Mouse (Mus musculus): ENCODE results near the gene Olfr391-ps. TPM values are rescaled to one million over a fixed set of nuclear protein-coding genes. Genes with fewer than 3 reads are reported as not detected.

The Olfr391-ps gene
- not detected in 2 replicates for polyA plus RNA-seq (2015; fragmentation: Nextera tagmentation; extraction: Ambion mirVana)

DNA sequence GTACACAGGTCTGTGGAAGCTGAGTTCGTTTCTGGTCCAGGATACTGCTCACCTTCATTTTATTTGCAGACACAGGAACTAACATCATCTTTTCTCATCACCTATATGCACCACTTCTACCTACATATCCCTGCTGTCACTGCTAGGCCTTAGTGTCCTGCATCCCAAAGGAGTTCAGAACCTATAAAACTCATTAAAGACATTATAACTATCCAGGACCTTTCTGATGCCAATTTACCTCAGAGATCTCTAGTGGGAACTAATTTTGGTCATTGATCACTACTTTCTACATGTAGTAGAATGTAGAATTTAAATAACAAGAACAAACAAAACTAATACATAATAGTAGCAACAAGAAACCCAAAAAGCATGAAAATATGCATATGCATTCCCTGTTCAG lies at the start of gene Olfr391-ps:
TSS of gene Olfr391-ps (minus strand) at position 101 of the 400 bp plus-strand sequence.

DNA sequence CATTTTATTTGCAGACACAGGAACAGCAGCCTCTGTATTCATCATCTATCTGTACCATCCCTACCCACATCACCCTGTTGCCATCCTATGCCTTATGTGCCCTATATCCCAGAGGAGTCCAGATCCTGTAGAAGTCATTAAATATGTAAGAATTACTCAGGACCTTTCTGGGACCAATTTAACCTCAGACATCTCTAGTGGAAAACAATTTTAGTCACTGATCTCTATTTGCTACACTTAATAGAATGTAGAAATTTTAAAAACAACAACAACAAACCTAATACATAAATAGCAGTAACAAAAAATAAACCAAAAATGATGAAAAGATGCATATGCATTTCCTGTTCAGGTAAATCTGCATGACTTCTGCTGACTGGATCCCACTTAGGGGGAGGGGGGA lies 48.5 kb upstream of the Olfr391-ps start, which contains the start of gene Olfr393:
TSS of gene Olfr393 (minus strand) at position 101 of the 400 bp plus-strand sequence.

DNA sequence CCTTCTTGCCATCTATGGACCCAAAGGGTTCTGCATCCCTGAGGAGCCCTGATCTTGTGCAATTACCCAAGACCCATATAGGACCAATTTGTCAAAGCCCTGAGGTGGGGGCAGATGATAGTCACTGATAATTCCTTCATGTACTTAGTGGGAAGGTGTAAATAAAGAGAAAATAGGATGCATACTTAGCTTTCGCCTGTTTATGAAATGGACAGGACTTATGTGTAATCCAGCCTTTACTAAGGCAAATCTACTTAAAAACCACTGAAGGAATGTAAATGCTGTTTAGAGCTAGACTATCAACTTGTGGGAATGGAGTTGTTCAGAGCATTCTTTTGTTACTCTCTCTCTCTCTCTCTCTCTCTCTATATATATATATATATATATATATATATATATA lies 14.1 kb upstream of the Olfr391-ps start, which contains the start of gene Olfr392:
TSS of gene Olfr392 (minus strand) at position 101 of the 400 bp plus-strand sequence.

DNA sequence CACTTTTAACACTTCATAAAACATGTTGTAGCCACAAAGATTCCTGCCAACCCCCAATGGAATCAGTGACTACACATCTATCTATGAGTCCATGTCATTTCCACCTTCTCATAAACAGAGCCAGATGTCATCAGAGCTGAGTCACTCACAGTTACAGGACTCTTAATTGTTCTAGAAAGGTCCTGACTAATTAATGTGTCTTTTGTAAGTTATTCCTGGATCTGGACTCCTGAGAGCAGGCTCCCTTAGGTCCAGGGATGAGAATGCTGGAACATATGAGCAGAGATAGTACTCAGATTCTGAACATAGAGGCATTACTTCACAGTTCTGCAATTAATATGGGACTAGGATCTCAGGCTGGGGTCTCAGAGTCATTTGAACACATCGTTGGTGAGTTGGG lies 20.2 kb downstream of the Olfr391-ps start, which contains the start of gene Olfr390:
TSS of gene Olfr390 (plus strand) at position 301 of the 400 bp plus-strand sequence.

DNA sequence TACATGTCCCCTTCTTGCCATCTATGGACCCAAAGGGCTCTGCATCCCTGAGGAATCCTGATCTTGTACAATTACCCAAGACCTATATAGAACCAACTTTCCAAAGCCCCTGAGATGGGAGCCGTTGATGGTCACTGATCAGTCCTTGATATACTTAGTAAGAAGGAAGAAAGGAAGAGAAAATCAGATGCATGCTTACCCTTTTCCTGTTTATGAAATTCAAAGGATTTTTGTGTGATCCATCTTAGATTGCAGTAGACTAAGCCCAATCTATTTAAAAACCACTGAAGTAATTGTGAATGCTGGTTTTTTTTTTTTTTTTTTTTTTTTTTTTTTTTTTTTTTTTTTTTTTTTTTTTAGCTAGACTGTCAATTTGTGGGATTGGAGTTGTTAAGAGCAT lies 22.2 kb downstream of the Olfr391-ps start, which contains the start of gene Olfr389:
TSS of gene Olfr389 (minus strand) at position 101 of the 400 bp plus-strand sequence.

Other genes with a start within 250 kb of the Olfr391-ps start
- gene Olfr385, start 210.0 kb downstream of the Olfr391-ps start, polyA plus RNA-seq (2015; fragmentation: Nextera tagmentation; extraction: Ambion mirVana): not detected in 2 replicates
- gene Olfr384, start 204.5 kb downstream of the Olfr391-ps start, polyA plus RNA-seq (2015; fragmentation: Nextera tagmentation; extraction: Ambion mirVana): not detected in 2 replicates
- gene Zfp735, start 114.3 kb downstream of the Olfr391-ps start, polyA plus RNA-seq (2015; fragmentation: Nextera tagmentation; extraction: Ambion mirVana): not detected in 2 replicates
- gene Olfr389, start 22.3 kb downstream of the Olfr391-ps start, polyA plus RNA-seq (2015; fragmentation: Nextera tagmentation; extraction: Ambion mirVana): not detected in 2 replicates
- not detected in 2 replicates for gene Olfr390, start 20.1 kb downstream of the Olfr391-ps start, polyA plus RNA-seq (2015; fragmentation: Nextera tagmentation; extraction: Ambion mirVana)
- not detected in 2 replicates for gene Olfr392, start 14.0 kb upstream of the Olfr391-ps start, polyA plus RNA-seq (2015; fragmentation: Nextera tagmentation; extraction: Ambion mirVana)
- gene Olfr393, start 48.4 kb upstream of the Olfr391-ps start, polyA plus RNA-seq (2015; fragmentation: Nextera tagmentation; extraction: Ambion mirVana): not detected in 2 replicates
- not detected in 2 replicates for gene Olfr394, start 87.7 kb upstream of the Olfr391-ps start, polyA plus RNA-seq (2015; fragmentation: Nextera tagmentation; extraction: Ambion mirVana)
- not detected in 2 replicates for gene Olfr395, start 106.2 kb upstream of the Olfr391-ps start, polyA plus RNA-seq (2015; fragmentation: Nextera tagmentation; extraction: Ambion mirVana)
- gene Olfr23, start 133.6 kb upstream of the Olfr391-ps start, polyA plus RNA-seq (2015; fragmentation: Nextera tagmentation; extraction: Ambion mirVana): not detected in 2 replicates
- not detected in 2 replicates for gene Olfr397, start 157.8 kb upstream of the Olfr391-ps start, polyA plus RNA-seq (2015; fragmentation: Nextera tagmentation; extraction: Ambion mirVana)
- not detected in 2 replicates for gene Olfr398, start 187.4 kb upstream of the Olfr391-ps start, polyA plus RNA-seq (2015; fragmentation: Nextera tagmentation; extraction: Ambion mirVana)

Data from neural tube, postnatal 0 days (tissue).